Mouse (Mus musculus) small intestine, adult 2 months (tissue): ENCODE measurements at regions not wholly inside any gene's neighbourhood (a gene's known extent, or its start where the extent isn't known, plus 50 kb on each side); places are given as distances from the start of the nearest gene placed in this dataset.

Experiments
- CTCF ChIP-seq: fragments of 200-500 bp; IDR thresholded peaks from 2 replicates; pipeline ENCODE4 v1.5.1; 2012; ENCODE audit warnings: low read depth, mild to moderate bottlenecking, control low read depth, inconsistent platforms, low read length, moderate library complexity, mixed read lengths; ENCODE audit not compliant: insufficient replicate concordance, insufficient read length; ENCODE audit errors: extremely low read depth
- POLR2A ChIP-seq: fragments of 200-500 bp; IDR thresholded peaks from 2 replicates; pipeline ENCODE4 v1.6.1; 2012; ENCODE audit warnings: low read depth, mild to moderate bottlenecking, control low read depth, inconsistent platforms, low read length, moderate library complexity

- TF ChIP-seq CTCF, result no peak
- TF ChIP-seq POLR2A, result no peak
Observed at GRCm38 (mm10) chr13:60355707-60356490, 178.7 kb upstream of the Gas1 start.
